In the genomic region with DNA sequence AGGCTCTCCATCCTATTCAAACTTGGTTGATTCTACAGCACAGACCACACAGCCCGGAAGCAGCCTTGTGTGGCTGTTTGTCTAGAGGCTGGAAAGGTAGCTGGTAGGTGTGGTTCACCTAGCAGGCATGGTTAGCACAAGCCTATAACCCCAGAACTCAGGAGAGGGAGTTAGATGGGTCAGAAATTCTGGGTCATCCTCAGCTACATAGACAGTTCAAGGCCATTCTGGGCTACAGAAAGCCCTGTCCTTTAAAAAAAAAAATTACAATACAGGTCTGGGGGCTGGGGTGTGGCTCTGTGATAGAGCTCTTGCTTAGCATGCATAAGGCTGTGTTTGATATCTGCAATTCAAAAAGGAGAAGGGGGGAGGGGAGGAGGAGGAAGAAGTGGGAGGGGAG, we compare ENCODE assay signal across 24 mouse cellular contexts.
"Had no signal": no experiment of that assay in that cellular context is flagged by ENCODE, and none has a peak within 500 bp of the region (broad histone marks: within the 10 kb centered on the region; RNA-seq: fewer than 3 reads in every experiment).

No protein-coding gene starts in this region.

- H3K4me2 ChIP-seq: heart, embryonic 12.5 days; hindbrain, embryonic 14.5 days; intestine, embryonic 15.5 days; limb, embryonic 12.5 days; liver, embryonic 11.5 days; liver, embryonic 13.5 days had no signal

- H3K9ac ChIP-seq: heart, embryonic 12.5 days; hindbrain, embryonic 14.5 days; intestine, embryonic 15.5 days; limb, embryonic 12.5 days; liver, embryonic 13.5 days had no signal

- H3K27me3 ChIP-seq: heart, embryonic 12.5 days; intestine, embryonic 15.5 days; limb, embryonic 12.5 days; liver, embryonic 13.5 days had no signal

- H3K9me3 ChIP-seq: heart, embryonic 10.5 days; heart, embryonic 12.5 days; intestine, embryonic 15.5 days; limb, embryonic 10.5 days; limb, embryonic 12.5 days; liver, embryonic 13.5 days had no signal

- H3K36me3 ChIP-seq: heart, embryonic 10.5 days; heart, embryonic 12.5 days; intestine, embryonic 15.5 days; limb, embryonic 10.5 days; limb, embryonic 12.5 days; liver, embryonic 13.5 days had no signal

- DNase-seq: gastrocnemius, adult 2 months; gastrocnemius, postnatal 10 days; gastrocnemius, postnatal 25 days; heart, adult 18-20 months; heart, postnatal 10 days; heart, postnatal 4 days; kidney, adult 18-20 months; kidney, adult 8-10 months; kidney, postnatal 10 days; kidney, postnatal 4 days; liver; liver, embryonic 13.5 days had no signal

- H3K27ac ChIP-seq: gastrocnemius, adult 2 months; heart, embryonic 10.5 days; hindbrain, embryonic 14.5 days; intestine, embryonic 15.5 days; layer of hippocampus, adult 2 months; left cerebral cortex, adult 2 months; limb, embryonic 10.5 days; limb, embryonic 12.5 days; liver, embryonic 13.5 days had no signal

- ATAC-seq: hindbrain, embryonic 16.5 days; inflammation-experienced regulatory T-cells, adult 6 months; intestine, embryonic 15.5 days; intestine, postnatal 0 days had no signal

- H3K4me1 ChIP-seq: heart, embryonic 10.5 days; heart, embryonic 12.5 days; intestine, embryonic 15.5 days; limb, embryonic 12.5 days; liver, embryonic 13.5 days had no signal

- H3K4me3 ChIP-seq: gastrocnemius, adult 2 months; heart, embryonic 10.5 days; heart, embryonic 12.5 days; intestine, embryonic 15.5 days; layer of hippocampus, adult 2 months; left cerebral cortex, adult 2 months; limb, embryonic 10.5 days; limb, embryonic 12.5 days; liver, embryonic 13.5 days had no signal
